Mouse (Mus musculus): ENCODE results near the gene Cdh18.

DNA sequence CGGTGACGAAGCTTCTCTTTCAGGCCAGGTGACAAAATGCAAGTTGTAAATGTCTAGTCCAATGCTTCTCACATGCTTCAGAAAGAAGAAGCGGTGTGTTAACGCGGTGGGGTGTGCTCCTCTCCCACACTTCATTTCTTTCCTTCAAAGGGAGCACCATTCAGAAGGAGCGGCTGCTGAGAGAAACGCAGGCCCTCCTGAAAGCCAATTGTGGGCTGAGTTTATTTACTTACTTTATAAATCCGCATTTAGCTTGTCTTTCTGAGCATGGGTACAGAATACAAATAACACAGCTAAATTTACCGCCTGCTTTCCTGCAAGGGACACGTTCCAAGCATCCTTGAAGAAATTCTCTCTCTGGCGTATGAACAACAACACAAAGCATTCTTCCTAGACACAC is 420.6 kb downstream of the Cdh18 start:
- no peak for TF ChIP-seq CTCF (IDR thresholded peaks at IDR 0.05; ENCODE audit: control insufficient read depth, insufficient read depth, low read length)
- TF ChIP-seq POLR2A (IDR thresholded peaks at IDR 0.05; ENCODE audit: borderline replicate concordance, control insufficient read depth, low read depth, low read length): no peak
